Mouse (Mus musculus) mouse embryonic stem cell (cell line): Measurements from ENCODE around the gene Lgr5.

Experiments
- in situ Hi-C, 2 experiments: fragments of 300-500 bp; cut with MboI; formaldehyde crosslinking; loops; 1 replicate in 1 of 2; 3 replicates in 1 of 2; pipeline ENCODE4 v1.14.3; 2019 to 2020; ENCODE audit warnings: low sequenced_read_pairs in 2 of 2, low pct_unique_long_range_greater_than_20kb in 1 of 2, mixed read lengths in 1 of 2; ENCODE audit not compliant: unreplicated experiment in 1 of 2

Gene Lgr5

DNA sequence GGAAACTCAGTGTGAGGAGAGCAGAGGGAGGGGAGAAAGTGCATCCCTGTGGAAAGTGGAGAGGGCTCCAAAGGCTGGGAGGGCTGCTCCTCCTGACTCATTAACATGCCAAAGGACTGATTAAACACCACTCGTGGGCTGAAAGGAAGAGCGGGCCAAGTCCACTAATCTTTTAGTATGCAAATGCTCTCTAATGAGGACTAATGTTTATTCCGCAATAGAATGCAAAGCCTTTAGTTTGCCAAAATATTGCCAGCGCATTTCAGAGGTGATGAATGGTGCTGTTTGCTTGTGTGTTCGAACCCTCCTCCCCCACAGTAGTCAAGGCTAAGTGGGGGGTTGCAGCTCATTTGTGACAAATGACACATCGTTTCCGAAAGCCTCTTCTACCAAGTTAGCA, 118.5 kb downstream of the Lgr5 start:
- in situ Hi-C loops, result no loop called here

DNA sequence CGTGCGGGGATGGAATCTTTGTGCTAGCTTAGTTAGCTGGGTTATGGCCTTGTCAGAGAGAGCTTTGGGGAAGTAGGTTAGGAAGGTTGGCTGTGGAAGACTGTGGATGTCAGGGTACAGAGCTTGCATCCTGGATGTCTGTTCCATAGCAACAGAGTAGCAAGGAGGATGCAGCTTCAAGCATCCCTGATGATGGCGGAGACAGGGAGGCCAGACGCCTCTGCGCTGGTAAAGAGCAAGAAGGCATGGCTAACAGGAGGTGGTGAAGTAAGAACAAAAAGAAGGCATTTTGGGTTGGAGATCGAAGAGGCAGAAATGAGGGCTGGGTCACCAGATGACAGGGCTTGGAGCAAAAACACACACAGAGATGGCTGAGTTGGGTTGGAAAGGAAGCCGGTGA, 118.9 kb downstream of the Lgr5 start:
- in situ Hi-C loops, result no loop called here

DNA sequence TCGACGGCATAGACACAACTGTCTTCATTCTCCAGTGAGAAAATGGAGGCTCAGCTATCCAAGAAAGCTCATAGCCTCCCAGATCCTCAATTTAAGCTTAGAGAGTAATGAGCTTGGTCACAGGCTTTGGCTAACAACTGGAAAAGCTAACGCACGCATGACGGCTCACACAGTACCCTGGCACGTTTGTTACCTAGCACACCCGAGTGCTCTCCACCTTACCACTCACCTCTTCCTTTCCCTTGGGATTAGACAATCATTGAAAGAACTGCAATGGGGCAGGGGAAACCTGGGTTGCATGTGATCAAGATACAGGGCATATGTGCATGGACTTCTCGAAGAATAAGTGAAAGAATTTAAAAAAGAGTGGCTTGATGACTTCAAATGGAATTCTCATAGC, 119.6 kb downstream of the Lgr5 start:
- in situ Hi-C loops, result no loop called here

GRCm38 (mm10) chr10:115465778-115466177, 121.8 kb downstream of the Lgr5 start:
- in situ Hi-C loops, result no loop called here

DNA sequence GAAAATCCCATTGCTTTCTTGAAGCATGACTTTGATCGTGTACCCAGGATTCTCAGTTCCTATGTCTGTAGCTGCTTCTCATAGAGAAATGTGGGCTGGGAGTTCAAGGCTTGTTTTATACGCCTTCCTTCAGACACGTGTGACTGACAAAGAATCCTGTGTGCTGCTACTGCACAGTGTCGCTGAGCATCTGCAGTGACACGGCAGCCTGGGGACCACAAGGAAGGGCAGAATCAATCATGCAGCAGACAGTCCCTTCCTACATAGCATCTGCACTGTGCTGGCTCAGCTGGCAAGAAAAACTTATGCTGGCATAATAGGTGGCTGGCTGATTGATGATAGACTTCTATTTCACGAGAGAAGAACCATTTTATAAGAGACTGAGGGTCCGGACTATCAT, 122.5 kb downstream of the Lgr5 start:
- in situ Hi-C loops, result no loop called here

- in situ Hi-C loops, result no loop called here
Measured at GRCm38 (mm10) chr10:115462646-115463045, 124.9 kb downstream of the Lgr5 start.

DNA sequence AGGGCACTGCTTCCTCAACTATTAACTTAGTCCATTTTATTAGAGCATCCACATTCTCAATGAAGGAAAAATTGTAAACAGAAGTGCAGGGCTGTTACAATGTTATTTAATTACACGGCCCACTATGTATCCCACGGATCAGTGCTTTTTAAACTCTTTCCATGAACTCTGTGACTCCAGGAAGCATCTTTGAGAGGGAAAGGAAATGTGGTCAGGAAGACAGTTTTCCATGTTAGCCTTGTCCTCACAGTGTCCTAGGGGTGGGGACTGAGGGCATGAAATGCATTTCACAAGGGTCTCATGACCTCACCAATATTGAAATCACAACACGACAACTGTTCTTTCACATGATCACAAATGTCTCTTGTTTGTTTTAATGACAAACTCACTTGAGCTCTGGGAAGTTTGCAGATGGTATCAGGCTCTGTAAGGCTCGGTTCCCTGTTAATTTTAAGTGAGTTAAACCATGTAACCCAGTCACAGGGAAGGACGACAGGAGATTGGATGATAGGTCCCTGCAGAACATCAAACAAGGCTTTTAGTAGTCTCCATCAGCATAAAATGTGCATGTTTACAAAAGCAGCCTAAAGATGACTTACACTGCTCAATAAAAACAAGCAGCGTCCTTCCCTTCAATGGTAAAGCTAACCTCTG, 130.1 kb downstream of the Lgr5 start:
- in situ Hi-C loops, result no loop called here

GRCm38 (mm10) chr10:115448614-115449013, 139.0 kb downstream of the Lgr5 start:
- in situ Hi-C loops, result no loop called here

GRCm38 (mm10) chr10:115437286-115437685, 150.3 kb downstream of the Lgr5 start:
- in situ Hi-C loops, result no loop called here

- in situ Hi-C loops, result no loop called here
Measured at GRCm38 (mm10) chr10:115425351-115425750, 162.2 kb downstream of the Lgr5 start.

DNA sequence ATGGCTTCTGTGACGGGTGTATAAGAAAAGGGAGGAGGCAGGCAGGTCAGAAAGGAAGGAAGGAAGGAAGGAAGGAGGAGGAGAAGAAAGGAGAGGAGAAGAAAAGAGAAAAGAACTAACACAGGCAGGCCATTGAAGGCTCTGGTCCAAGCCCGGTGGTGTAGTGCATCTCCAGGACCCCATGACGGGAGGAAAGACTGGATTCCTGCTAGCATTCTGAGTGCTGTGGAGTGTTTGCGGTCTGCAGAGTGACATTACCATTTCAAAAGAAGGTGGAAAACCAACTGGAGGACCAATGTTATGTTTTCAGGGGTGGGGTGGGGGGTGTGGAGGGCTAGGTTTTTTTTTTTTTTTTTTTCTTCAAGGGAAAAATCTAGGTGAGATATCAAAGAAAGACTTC, 165.6 kb downstream of the Lgr5 start:
- in situ Hi-C loops, result no loop called here

GRCm38 (mm10) chr10:115414056-115414455, 173.5 kb downstream of the Lgr5 start:
- in situ Hi-C loops, result no loop called here

DNA sequence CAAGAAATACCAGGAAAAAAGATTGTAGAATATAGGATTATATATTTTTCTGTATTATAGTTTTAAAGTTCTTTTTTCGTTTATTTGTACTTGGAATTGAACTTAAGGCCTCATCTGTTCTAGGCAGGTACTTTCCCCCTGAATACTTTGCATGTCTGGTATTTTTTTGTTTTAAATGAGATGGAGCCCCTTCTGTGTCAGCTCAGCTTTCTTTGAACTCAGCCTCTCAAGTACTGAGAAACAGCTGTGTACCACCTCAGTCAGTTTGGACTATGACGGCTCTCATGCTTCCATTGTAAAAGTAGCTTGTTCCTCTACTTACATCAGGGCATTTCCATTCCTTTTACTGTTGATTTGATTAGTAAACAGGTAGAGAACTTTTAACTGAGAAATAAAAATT, 174.1 kb downstream of the Lgr5 start:
- in situ Hi-C loops, result no loop called here

GRCm38 (mm10) chr10:115406393-115406792, 181.2 kb downstream of the Lgr5 start:
- in situ Hi-C loops, result no loop called here
